Mouse (Mus musculus): ENCODE measurements at regions not wholly inside any gene's neighbourhood (a gene's known extent, or its start where the extent isn't known, plus 50 kb on each side); places are given as distances from the start of the nearest gene placed in this dataset.

DNA sequence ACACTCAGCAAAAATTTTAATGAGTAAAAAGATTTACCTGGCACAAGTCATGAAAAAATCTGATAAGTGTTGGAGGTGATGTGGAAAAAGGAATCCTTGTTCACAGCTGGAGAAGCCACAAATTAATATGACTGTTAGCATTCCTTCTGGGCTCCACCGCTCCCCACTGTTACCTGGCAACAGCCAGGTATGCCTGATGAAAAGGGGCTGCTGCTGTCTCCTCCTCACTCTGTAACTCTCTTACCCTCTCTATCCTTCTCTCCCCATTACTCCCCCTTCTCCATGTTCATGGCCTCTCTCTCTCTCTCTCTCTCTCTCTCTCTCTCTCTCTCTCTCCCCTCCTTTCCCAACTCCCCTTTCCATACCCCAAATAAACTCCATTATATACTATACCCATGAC is 169.6 kb upstream of the Fer start:
- Histone ChIP-seq H3K27me3 (ENCODE audit: control insufficient read depth, insufficient read depth, low read length) (no peaks in the 10 kb centered on the region), H3K9me3 (ENCODE audit: control insufficient read depth, low read length) (no peaks in the 10 kb centered on the region), H3K27ac (replicated peaks; ENCODE audit: low read depth, low read length) (no peak overlapping the region), H3K4me2 (replicated peaks; ENCODE audit: low read depth, low read length, severe bottlenecking) (no peak overlapping the region), H3K4me3 (replicated peaks; ENCODE audit: low read length) (no peak overlapping the region), H3K4me1 (ENCODE audit: control insufficient read depth, insufficient read depth, low read length) (no peaks in the 10 kb centered on the region), H3K36me3 (ENCODE audit: control insufficient read depth, insufficient read depth, low read length) (no peaks in the 10 kb centered on the region), H3K9ac (ENCODE audit: low read depth, low read length, severe bottlenecking) (no peak overlapping the region)
- no peak for DNase-seq (ENCODE audit: low spot score)
- WGBS, result 71% methylated on average over 1 of the region's 1 CpGs
- no peak for ATAC-seq (ENCODE audit: low FRiP score, low read depth)
- no peak for TF ChIP-seq POLR2A (IDR thresholded peaks at IDR 0.05; ENCODE audit: borderline replicate concordance, extremely low read depth, insufficient read depth, insufficient read length)

DNA sequence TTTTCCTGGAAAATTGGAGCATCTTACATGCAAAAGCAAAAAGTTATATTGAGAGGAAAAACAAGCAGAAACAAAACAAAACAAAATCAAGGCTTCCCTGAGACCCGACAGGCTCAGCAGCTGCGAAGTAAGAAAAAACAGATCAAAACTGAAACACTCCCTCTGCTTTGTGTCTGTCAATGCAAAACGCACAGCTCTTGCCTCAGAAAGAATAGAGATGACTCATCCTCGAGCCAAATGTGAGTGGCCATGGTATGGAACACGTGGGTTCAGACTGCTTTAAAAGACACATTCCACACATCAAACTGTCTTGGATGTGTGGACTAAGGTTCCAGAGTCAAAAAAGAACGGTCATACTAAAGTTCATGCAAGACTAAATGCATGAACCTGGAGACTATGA is 163.3 kb upstream of the Fer start:
- ATAC-seq (ENCODE audit: low FRiP score, low read depth) (no peak), DNase-seq (ENCODE audit: low spot score) (no peak)
- no peak for TF ChIP-seq POLR2A (IDR thresholded peaks at IDR 0.05; ENCODE audit: borderline replicate concordance, extremely low read depth, insufficient read depth, insufficient read length)
- H3K4me3 ChIP-seq (replicated peaks; ENCODE audit: low read length), result no peak overlapping the region
- H3K9ac ChIP-seq (ENCODE audit: low read depth, low read length, severe bottlenecking), result no peak overlapping the region
- no peaks in the 10 kb centered on the region for H3K4me1 ChIP-seq (ENCODE audit: control insufficient read depth, insufficient read depth, low read length)
- H3K27me3 ChIP-seq (ENCODE audit: control insufficient read depth, insufficient read depth, low read length), result no peaks in the 10 kb centered on the region
- H3K36me3 ChIP-seq (ENCODE audit: control insufficient read depth, insufficient read depth, low read length), result no peaks in the 10 kb centered on the region
- 85% methylated on average over 6 of the region's 6 CpGs for WGBS
- H3K9me3 ChIP-seq (ENCODE audit: control insufficient read depth, low read length), result no peaks in the 10 kb centered on the region
- H3K4me2 ChIP-seq (replicated peaks; ENCODE audit: low read depth, low read length, severe bottlenecking), result no peak overlapping the region
- no peak overlapping the region for H3K27ac ChIP-seq (replicated peaks; ENCODE audit: low read depth, low read length)

DNA sequence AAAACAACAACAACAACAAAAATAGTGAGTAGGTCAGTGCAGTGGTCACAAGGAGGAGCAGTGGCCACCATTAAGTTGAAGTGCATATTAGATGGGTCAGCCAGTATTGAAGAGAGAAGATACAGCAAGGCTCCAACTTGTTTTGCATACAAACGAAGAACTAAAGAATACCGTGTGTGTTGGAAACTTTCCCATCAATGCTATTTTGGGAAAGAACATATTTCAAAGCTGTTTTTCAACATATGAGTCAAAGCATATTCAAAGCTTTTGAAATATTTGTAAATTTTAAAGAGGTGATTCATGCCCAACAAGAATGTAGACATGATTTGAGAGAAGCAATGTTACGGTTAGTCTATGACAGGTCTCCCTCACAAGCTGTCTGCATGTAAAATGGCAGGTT is 157.9 kb upstream of the Fer start:
- Histone ChIP-seq H3K9ac (ENCODE audit: low read depth, low read length, severe bottlenecking) (no peak overlapping the region), H3K9me3 (ENCODE audit: control insufficient read depth, low read length) (no peaks in the 10 kb centered on the region), H3K36me3 (ENCODE audit: control insufficient read depth, insufficient read depth, low read length) (no peaks in the 10 kb centered on the region), H3K27me3 (ENCODE audit: control insufficient read depth, insufficient read depth, low read length) (no peaks in the 10 kb centered on the region), H3K27ac (replicated peaks; ENCODE audit: low read depth, low read length) (no peak overlapping the region), H3K4me2 (replicated peaks; ENCODE audit: low read depth, low read length, severe bottlenecking) (no peak overlapping the region), H3K4me3 (replicated peaks; ENCODE audit: low read length) (no peak overlapping the region), H3K4me1 (ENCODE audit: control insufficient read depth, insufficient read depth, low read length) (no peaks in the 10 kb centered on the region)
- no peak for TF ChIP-seq POLR2A (IDR thresholded peaks at IDR 0.05; ENCODE audit: borderline replicate concordance, extremely low read depth, insufficient read depth, insufficient read length)
- ATAC-seq (ENCODE audit: low FRiP score, low read depth) (no peak), DNase-seq (ENCODE audit: low spot score) (no peak)
- WGBS, result 89% methylated on average over 3 of the region's 3 CpGs

DNA sequence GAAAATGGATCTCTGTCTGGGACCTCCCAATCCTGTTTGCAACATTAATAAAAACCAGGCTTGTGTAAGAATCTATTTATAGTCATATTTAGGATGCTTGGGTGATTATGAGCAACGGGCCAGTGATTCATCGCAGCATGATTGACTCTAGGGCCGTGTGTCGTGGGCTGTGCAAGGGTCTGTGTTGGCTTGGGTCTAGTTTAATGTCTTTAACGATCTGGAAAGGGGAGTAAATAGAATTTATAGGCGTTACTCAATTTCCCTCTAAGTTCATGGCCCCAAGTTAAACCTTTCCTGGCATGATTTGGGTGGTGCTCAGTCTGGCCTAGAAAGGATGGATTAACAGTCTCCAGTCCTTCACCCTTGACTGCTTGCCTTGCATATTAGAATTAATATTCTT is 149.9 kb upstream of the Fer start:
- Histone ChIP-seq H3K4me2 (replicated peaks; ENCODE audit: low read depth, low read length, severe bottlenecking) (no peak overlapping the region), H3K9me3 (ENCODE audit: control insufficient read depth, low read length) (no peaks in the 10 kb centered on the region), H3K27ac (replicated peaks; ENCODE audit: low read depth, low read length) (no peak overlapping the region), H3K9ac (ENCODE audit: low read depth, low read length, severe bottlenecking) (no peak overlapping the region), H3K36me3 (ENCODE audit: control insufficient read depth, insufficient read depth, low read length) (no peaks in the 10 kb centered on the region), H3K4me1 (ENCODE audit: control insufficient read depth, insufficient read depth, low read length) (peaks cover 6% of the 10 kb centered on the region), H3K4me3 (replicated peaks; ENCODE audit: low read length) (no peak overlapping the region), H3K27me3 (ENCODE audit: control insufficient read depth, insufficient read depth, low read length) (no peaks in the 10 kb centered on the region; the same call in 1 of the 2 replicates)
- peak; percentile 41; the same call in 1 of the 2 replicates for ATAC-seq (ENCODE audit: low FRiP score, low read depth)
- TF ChIP-seq POLR2A (IDR thresholded peaks at IDR 0.05; ENCODE audit: borderline replicate concordance, extremely low read depth, insufficient read depth, insufficient read length), result no peak
- no peak for DNase-seq (ENCODE audit: low spot score)
- WGBS, result 34% methylated on average over 6 of the region's 6 CpGs

DNA sequence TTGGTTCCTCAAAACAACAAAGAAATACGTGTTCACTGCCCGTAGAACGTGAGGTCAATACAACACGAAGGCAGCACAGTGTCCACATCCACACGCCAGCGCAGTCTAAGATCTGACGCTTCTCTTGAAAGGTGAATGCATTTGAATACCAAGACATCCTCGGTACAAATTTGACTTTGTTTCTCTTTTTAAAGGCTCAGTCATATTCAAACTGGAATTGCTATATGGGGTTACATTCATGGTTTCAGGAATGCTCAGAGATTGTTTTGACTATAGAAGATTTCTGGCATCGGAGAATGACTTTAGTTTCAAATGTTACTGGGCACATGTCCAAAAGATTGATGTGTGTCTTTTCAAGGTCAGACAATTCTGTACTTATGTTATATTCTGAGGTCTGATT is 147.2 kb upstream of the Fer start:
- TF ChIP-seq POLR2A (IDR thresholded peaks at IDR 0.05; ENCODE audit: borderline replicate concordance, extremely low read depth, insufficient read depth, insufficient read length), result no peak
- ATAC-seq (ENCODE audit: low FRiP score, low read depth) (no peak), DNase-seq (ENCODE audit: low spot score) (no peak)
- H3K9me3 ChIP-seq (ENCODE audit: control insufficient read depth, low read length), result no peaks in the 10 kb centered on the region
- H3K36me3 ChIP-seq (ENCODE audit: control insufficient read depth, insufficient read depth, low read length), result no peaks in the 10 kb centered on the region
- H3K27ac ChIP-seq (replicated peaks; ENCODE audit: low read depth, low read length), result no peak overlapping the region
- no peak overlapping the region for H3K4me3 ChIP-seq (replicated peaks; ENCODE audit: low read length)
- peaks cover 6% of the 10 kb centered on the region for H3K4me1 ChIP-seq (ENCODE audit: control insufficient read depth, insufficient read depth, low read length)
- no peak overlapping the region for H3K4me2 ChIP-seq (replicated peaks; ENCODE audit: low read depth, low read length, severe bottlenecking)
- no peak overlapping the region for H3K9ac ChIP-seq (ENCODE audit: low read depth, low read length, severe bottlenecking)
- no peaks in the 10 kb centered on the region; the same call in 1 of the 2 replicates for H3K27me3 ChIP-seq (ENCODE audit: control insufficient read depth, insufficient read depth, low read length)
- 91% methylated on average over 9 of the region's 9 CpGs for WGBS

DNA sequence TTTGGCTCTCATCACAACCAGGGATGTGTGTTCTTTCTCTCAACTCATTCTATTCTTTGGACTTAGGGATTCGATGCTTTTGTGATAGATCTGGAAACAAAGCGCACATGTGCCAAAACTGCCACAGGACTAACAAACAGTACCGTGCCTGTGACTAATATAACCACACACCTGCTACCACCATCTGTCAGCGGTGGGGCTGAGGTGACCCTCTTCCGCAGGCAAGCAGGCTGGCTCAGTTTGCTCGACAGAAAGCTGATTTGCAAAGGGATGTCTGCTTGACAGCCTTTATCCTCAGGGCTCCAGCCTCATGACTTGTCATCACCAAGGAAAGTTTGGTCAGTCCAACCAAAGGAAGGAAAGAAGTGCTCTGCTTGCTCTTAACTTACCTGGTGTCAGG is 146.7 kb upstream of the Fer start:
- TF ChIP-seq POLR2A (IDR thresholded peaks at IDR 0.05; ENCODE audit: borderline replicate concordance, extremely low read depth, insufficient read depth, insufficient read length), result no peak
- Histone ChIP-seq H3K4me3 (replicated peaks; ENCODE audit: low read length) (no peak overlapping the region), H3K27ac (replicated peaks; ENCODE audit: low read depth, low read length) (no peak overlapping the region), H3K36me3 (ENCODE audit: control insufficient read depth, insufficient read depth, low read length) (no peaks in the 10 kb centered on the region), H3K4me1 (ENCODE audit: control insufficient read depth, insufficient read depth, low read length) (peaks cover 6% of the 10 kb centered on the region), H3K9ac (ENCODE audit: low read depth, low read length, severe bottlenecking) (no peak overlapping the region), H3K27me3 (ENCODE audit: control insufficient read depth, insufficient read depth, low read length) (no peaks in the 10 kb centered on the region; the same call in 1 of the 2 replicates), H3K4me2 (replicated peaks; ENCODE audit: low read depth, low read length, severe bottlenecking) (no peak overlapping the region), H3K9me3 (ENCODE audit: control insufficient read depth, low read length) (no peaks in the 10 kb centered on the region)
- WGBS, result 61% methylated on average over 6 of the region's 6 CpGs
- no peak for ATAC-seq (ENCODE audit: low FRiP score, low read depth)
- no peak for DNase-seq (ENCODE audit: low spot score)
